Mouse (Mus musculus) neural tube, postnatal 0 days (tissue): ENCODE data around the gene Olfr805. TPM values are rescaled to one million over a fixed set of nuclear protein-coding genes. Genes with fewer than 3 reads are reported as not detected.

Source experiments
- microRNA-seq: library from miRNA; unstranded; fragments of <30 nt; microRNA quantifications from one replicate; pipeline ENCODE4, GENCODE M21; 2016
- polyA plus RNA-seq: library from polyadenylated mRNA; unstranded; fragments of >200 nt; fragmentation: Nextera tagmentation; extraction: Ambion mirVana; gene quantifications from 2 replicates; pipeline ENCODE4 v1.2.1, GENCODE M21; 2015

Gene Olfr805
- not detected in 2 replicates for polyA plus RNA-seq

DNA sequence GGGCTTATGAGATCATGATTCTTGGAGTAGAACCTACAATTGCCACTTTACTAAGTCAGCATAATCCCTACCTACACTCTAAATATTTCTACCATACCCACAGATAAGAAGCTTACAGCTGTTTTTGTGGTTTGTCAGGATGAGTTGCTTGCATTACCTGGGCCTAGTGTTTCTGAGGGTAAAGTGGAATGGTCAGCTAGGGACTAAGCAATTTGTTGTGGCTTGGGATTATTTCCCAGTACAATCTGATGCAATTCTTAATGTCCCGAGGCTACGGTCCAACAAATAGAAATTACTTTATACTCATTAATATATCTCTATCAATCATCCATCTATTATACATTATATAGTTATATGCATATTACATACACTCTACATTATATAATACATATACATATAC is at the start of gene Olfr805:
Gene Olfr805, minus strand, starts transcription at position 101 of the 400 bp plus-strand sequence.

DNA sequence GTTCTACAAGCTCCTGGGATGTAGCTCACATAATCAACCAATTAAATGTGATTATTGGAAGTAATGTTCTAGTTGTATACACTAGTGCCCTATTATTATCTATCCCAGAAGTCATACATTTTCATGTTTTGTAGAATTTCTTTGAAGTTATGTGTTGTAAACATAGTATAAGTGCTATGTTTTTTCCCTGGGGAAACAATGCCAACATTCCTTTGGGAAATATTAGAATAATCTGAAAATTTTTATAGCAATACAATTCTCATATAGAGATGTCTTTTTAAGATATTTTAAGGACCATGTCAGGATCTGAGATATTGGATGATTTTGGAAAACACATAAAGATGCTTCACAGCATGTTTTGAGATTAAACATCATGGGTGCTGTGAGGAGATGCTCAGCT is 45.2 kb upstream of the Olfr805 start, which contains the start of gene Olfr809:
Gene Olfr809, plus strand, starts transcription at position 301 of the 400 bp plus-strand sequence.

DNA sequence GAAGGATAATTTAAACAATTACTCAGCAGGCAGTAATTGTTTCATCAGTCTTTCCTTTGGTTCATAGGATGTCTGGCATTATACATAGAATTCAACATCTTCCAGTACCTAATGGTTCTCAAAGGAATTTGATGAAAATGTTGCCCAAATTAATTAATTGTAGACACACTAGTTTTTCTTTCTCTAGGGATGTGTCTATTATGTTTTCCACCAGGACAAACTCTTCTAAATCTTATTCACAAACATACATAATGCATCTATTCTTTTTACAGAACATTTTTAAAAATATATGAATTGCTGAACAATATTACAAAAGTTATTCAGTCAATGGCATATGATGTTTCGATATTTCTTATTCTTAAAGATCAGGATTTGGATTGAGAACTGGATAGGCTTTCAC is 36.0 kb upstream of the Olfr805 start, which contains the start of gene Olfr808:
Gene Olfr808, plus strand, starts transcription at position 301 of the 400 bp plus-strand sequence.

DNA sequence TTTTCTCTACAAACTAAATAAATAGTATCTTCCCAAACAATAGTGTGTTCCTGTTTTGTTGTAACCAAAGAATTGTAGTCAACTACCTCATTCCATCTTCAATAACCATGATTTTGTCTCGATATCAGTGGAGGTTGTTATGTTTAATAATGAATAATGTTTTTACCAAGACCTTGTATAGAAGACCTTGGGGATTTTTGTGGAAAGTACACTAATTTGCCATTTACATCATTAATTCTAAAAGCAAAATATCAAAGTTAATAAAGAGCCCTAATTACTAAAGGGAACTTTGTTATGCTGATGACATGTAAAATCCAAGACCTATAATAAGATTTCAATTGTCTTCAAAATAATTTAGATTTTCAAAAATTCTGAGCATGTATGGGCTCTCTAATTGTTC is 28.5 kb upstream of the Olfr805 start, which contains the start of gene Olfr807:
Gene Olfr807, minus strand, starts transcription at position 101 of the 400 bp plus-strand sequence.

DNA sequence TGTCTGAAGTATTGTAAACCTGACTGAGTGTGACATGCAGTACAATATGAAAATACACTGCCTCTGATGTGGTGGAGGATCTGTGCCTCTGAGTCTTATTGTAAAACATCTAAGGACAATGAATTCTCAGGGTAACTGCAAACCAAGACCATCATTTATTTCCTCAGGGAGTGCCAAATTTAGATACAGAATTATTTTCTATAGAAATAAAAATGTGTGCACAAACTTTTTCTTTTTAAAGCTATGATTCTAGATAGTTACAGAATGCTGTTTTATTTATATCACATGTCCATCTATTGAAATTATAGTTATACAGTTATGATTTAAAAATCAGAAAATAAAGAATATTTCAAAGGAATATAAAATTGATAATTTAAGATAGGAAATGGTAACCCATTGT is 12.6 kb upstream of the Olfr805 start, which contains the start of gene Olfr806:
Gene Olfr806, minus strand, starts transcription at position 101 of the 400 bp plus-strand sequence.

DNA sequence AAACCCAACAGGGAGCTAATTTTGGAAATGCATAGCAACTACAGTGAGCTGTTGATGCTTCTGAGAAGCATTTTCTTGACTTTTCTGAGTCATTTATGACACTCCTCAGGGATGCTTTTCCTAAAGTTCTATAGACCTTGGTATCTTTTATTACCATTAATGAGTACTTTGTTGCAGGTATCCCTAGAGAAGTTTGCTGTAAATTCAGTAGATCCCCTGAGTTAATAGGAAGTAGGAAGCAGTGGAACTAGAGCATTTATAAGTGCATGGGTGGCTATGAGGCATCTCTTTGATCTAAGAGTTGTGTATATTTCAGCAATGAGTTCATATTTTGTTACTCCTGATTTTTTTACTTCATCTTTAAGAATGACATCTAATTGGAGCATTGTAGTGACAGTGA is 26.3 kb downstream of the Olfr805 start, which contains the start of gene Olfr804:
Gene Olfr804, plus strand, starts transcription at position 301 of the 400 bp plus-strand sequence.

DNA sequence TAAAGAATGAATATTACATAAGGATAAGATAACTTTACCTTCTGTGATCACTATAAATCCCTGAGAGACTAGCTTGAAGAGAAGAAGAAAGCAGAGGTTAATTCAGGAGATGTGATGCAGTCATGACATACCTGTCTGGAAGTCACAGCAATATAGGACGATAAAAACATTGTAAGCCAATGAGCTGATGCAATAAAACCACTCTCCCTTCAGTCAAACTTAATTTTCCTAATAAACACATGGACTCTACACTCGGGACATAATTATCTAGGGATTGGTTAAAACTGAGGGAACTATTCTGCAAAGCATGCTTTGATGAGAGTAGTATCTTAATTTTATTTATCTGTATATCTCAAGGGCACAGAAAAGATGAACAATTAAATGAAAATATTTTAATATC is 35.0 kb downstream of the Olfr805 start, which contains the start of gene Olfr803:
Gene Olfr803, minus strand, starts transcription at position 101 of the 400 bp plus-strand sequence.

DNA sequence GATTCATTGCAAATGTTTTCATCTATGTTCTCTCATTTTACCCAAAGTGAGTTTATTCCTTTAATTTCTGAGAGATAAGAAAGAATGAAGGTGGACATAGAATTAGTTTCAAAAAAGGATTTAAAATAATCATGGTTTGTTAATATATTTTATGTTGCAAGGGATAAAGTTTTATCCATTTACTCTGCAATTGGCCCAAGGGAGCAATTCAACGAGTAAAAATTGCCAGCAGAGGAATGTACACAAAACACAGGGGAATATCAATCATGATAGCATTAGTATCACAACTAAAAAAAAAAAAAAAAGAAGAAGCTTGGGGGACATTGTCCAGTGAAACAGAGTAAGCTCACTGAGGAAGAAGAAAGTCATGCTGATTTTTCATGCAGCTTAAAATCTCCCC is 41.1 kb downstream of the Olfr805 start, which contains the start of gene Olfr802:
Gene Olfr802, minus strand, starts transcription at position 101 of the 400 bp plus-strand sequence.

DNA sequence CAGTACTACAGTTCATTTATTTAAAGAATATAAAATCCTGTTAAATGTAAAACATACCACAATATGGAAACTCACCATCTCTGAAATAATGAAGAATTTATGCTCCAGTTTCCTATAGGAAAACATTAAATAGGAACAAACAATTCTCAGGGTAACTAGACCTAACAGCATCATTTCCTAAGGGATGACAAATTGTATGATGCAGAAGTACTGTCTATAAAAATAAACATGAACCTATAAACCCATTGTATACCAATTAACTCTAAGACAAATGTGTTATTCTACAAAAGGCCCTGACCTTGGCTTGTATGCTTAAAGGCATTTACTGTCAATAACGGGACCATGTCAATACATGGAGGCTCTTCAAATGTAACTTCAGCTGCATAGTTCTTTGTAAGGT is 55.4 kb downstream of the Olfr805 start, which contains the start of gene Olfr801:
Gene Olfr801, minus strand, starts transcription at position 101 of the 400 bp plus-strand sequence.

Small RNA genes within 50 kb of the gene (microRNA-seq; reads per million reads assigned to microRNA genes)
- gene Gm24485 = not detected

Other genes starting within 250 kb of the Olfr805 start
- gene Olfr789, start 244.6 kb downstream of the Olfr805 start, polyA plus RNA-seq = not detected in 2 replicates
- not detected in 2 replicates for gene Olfr790, start 230.9 kb downstream of the Olfr805 start, polyA plus RNA-seq
- not detected in 2 replicates for gene Olfr791, start 207.6 kb downstream of the Olfr805 start, polyA plus RNA-seq
- gene Olfr792, start 190.2 kb downstream of the Olfr805 start, polyA plus RNA-seq = not detected in 2 replicates
- not detected in 2 replicates for gene Olfr794, start 161.7 kb downstream of the Olfr805 start, polyA plus RNA-seq
- gene Olfr796, start 116.8 kb downstream of the Olfr805 start, polyA plus RNA-seq = not detected in 2 replicates
- gene Olfr798, start 101.4 kb downstream of the Olfr805 start, polyA plus RNA-seq = not detected in 2 replicates
- not detected in 2 replicates for gene Olfr799, start 91.9 kb downstream of the Olfr805 start, polyA plus RNA-seq
- gene Olfr800, start 71.7 kb downstream of the Olfr805 start, polyA plus RNA-seq = not detected in 2 replicates
- not detected in 2 replicates for gene Olfr801, start 55.5 kb downstream of the Olfr805 start, polyA plus RNA-seq
- 0.04 and 0.08 TPM in 2 replicates for gene Olfr802, start 41.2 kb downstream of the Olfr805 start, polyA plus RNA-seq
- gene Olfr803, start 35.1 kb downstream of the Olfr805 start, polyA plus RNA-seq = not detected in 2 replicates
- gene Olfr804, start 26.2 kb downstream of the Olfr805 start, polyA plus RNA-seq = not detected in 2 replicates
- not detected in 2 replicates for gene Olfr806, start 12.5 kb upstream of the Olfr805 start, polyA plus RNA-seq
- not detected in 2 replicates for gene Olfr807, start 28.4 kb upstream of the Olfr805 start, polyA plus RNA-seq
- gene Olfr808, start 36.1 kb upstream of the Olfr805 start, polyA plus RNA-seq = not detected in 2 replicates
- gene Olfr809, start 45.3 kb upstream of the Olfr805 start, polyA plus RNA-seq = not detected in 2 replicates
- not detected in 2 replicates for gene Olfr810, start 65.5 kb upstream of the Olfr805 start, polyA plus RNA-seq
- not detected in 2 replicates for gene Olfr811, start 75.0 kb upstream of the Olfr805 start, polyA plus RNA-seq
- gene Olfr812, start 116.7 kb upstream of the Olfr805 start, polyA plus RNA-seq = not detected in 2 replicates
- not detected in 2 replicates for gene Olfr813, start 126.0 kb upstream of the Olfr805 start, polyA plus RNA-seq
- not detected in 2 replicates for gene Olfr814, start 150.5 kb upstream of the Olfr805 start, polyA plus RNA-seq
- gene Olfr815, start 176.5 kb upstream of the Olfr805 start, polyA plus RNA-seq = not detected in 2 replicates
- not detected in 2 replicates for gene Olfr816, start 186.2 kb upstream of the Olfr805 start, polyA plus RNA-seq
- not detected in 2 replicates for gene Olfr818, start 219.7 kb upstream of the Olfr805 start, polyA plus RNA-seq
- not detected in 2 replicates for gene Olfr819, start 237.9 kb upstream of the Olfr805 start, polyA plus RNA-seq
- not detected in 2 replicates for gene Olfr247, start 246.8 kb upstream of the Olfr805 start, polyA plus RNA-seq